Mouse (Mus musculus): ENCODE data around the gene Trp53tg5. TPM values are rescaled to one million over a fixed set of nuclear protein-coding genes. Genes with fewer than 3 reads are reported as not detected.

Trp53tg5 gene
- polyA plus RNA-seq, 1 experiment from 2014 or later = not detected

DNA sequence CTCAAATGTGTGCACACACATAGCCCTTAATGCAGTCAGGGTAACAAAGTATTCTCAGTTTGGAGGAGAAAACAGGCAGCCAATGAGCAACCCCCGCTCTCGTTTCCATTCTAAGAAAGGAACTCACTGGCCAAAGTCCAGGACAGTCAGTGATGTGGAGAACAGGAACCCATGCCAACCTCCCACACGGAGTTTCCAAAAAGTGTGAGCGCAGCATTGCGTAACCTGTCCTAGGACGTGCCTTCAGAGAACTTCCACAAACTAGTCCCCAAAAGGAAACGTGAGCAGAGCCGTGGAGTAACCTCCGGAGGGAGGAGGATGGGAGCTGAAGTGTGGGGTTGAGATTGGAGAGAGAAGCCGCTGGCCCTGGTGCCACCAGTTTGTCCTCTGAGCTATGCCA, 18.7 kb downstream of the Trp53tg5 start:
- ATAC-seq = no peak
- Histone ChIP-seq H3K4me1 (ENCODE audit: control insufficient read depth, insufficient read depth, low read depth, low read length) (peaks cover 3% of the 10 kb centered on the region; the same call in 1 of the 2 replicates), H3K9me3 (ENCODE audit: control insufficient read depth, low read length) (no peaks in the 10 kb centered on the region), H3K27me3 (replicated peaks; ENCODE audit: control insufficient read depth, insufficient read depth, low read length) (no peaks in the 10 kb centered on the region), H3K4me2 (ENCODE audit: low read length) (no peak overlapping the region), H3K4me3 (ENCODE audit: low read length) (no peak overlapping the region), H3K9ac (ENCODE audit: low read depth, low read length) (no peak overlapping the region), H3K27ac (ENCODE audit: low read depth, low read length) (no peak overlapping the region), H3K36me3 (ENCODE audit: control insufficient read depth, insufficient read depth, low read length) (no peaks in the 10 kb centered on the region)
- 79% methylated on average over 10 of the region's 10 CpGs for WGBS

- no peak overlapping the region for H3K4me3 ChIP-seq (ENCODE audit: low read length)
- no peak for ATAC-seq
- no peak overlapping the region for H3K27ac ChIP-seq (ENCODE audit: low read depth, low read length)
- no peaks in the 10 kb centered on the region for H3K27me3 ChIP-seq (replicated peaks; ENCODE audit: control insufficient read depth, insufficient read depth, low read length)
- H3K9ac ChIP-seq (ENCODE audit: low read depth, low read length) = no peak overlapping the region
- peaks cover 3% of the 10 kb centered on the region; the same call in 1 of the 2 replicates for H3K4me1 ChIP-seq (ENCODE audit: control insufficient read depth, insufficient read depth, low read depth, low read length)
- no peaks in the 10 kb centered on the region for H3K9me3 ChIP-seq (ENCODE audit: control insufficient read depth, low read length)
- H3K36me3 ChIP-seq (ENCODE audit: control insufficient read depth, insufficient read depth, low read length) = no peaks in the 10 kb centered on the region
- WGBS = 70% methylated on average over 7 of the region's 7 CpGs
- H3K4me2 ChIP-seq (ENCODE audit: low read length) = no peak overlapping the region
Observed at GRCm38 (mm10) chr2:164453887-164454500, 19.5 kb downstream of the Trp53tg5 start.

DNA sequence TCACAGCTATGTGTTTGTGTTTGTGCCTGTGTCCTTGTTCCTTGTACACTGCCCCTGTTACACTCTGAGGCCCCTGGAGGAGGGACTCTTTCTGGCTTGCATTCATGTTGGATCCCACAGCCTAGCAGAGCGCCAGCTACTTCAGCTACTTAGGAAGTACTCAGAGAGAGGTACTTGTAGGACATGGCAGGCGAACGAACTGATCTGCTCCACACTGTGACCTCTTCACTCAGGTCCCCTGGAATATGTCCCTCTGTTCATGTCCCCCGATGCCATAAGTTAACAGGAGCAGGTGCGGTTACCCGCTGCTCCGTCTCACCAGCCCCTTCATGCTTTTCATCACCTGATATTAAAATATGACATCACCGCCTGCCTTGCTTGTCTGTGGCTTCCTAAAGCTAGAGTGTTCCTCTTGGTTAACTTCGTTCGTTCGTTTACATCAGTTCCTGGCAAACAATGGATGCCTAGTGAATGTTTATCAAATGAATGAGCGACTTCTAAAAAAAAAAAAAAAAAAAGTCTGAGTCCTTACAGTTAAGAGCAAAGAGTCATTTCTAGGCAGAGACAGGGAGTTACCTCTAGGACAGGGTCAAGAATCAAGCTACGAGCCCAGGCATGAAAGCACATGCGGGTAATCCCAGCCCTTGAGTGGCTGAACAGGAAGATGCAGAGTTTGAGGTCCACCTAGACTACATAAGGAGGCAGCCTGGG, 20.3 kb downstream of the Trp53tg5 start:
- Histone ChIP-seq H3K4me2 (ENCODE audit: low read length) (no peak overlapping the region), H3K9ac (ENCODE audit: low read depth, low read length) (no peak overlapping the region), H3K9me3 (ENCODE audit: control insufficient read depth, low read length) (no peaks in the 10 kb centered on the region), H3K4me3 (ENCODE audit: low read length) (no peak overlapping the region), H3K27ac (ENCODE audit: low read depth, low read length) (no peak overlapping the region), H3K4me1 (ENCODE audit: control insufficient read depth, insufficient read depth, low read depth, low read length) (peaks cover 3% of the 10 kb centered on the region; the same call in 1 of the 2 replicates), H3K27me3 (replicated peaks; ENCODE audit: control insufficient read depth, insufficient read depth, low read length) (no peaks in the 10 kb centered on the region), H3K36me3 (ENCODE audit: control insufficient read depth, insufficient read depth, low read length) (no peaks in the 10 kb centered on the region)
- ATAC-seq = no peak
- 80% methylated on average over 14 of the region's 14 CpGs for WGBS

GRCm38 (mm10) chr2:164452000-164452676, 21.4 kb downstream of the Trp53tg5 start:
- Histone ChIP-seq H3K27me3 (replicated peaks; ENCODE audit: control insufficient read depth, insufficient read depth, low read length) (no peaks in the 10 kb centered on the region), H3K4me2 (ENCODE audit: low read length) (no peak overlapping the region), H3K9ac (ENCODE audit: low read depth, low read length) (no peak overlapping the region), H3K36me3 (ENCODE audit: control insufficient read depth, insufficient read depth, low read length) (no peaks in the 10 kb centered on the region), H3K9me3 (ENCODE audit: control insufficient read depth, low read length) (no peaks in the 10 kb centered on the region), H3K4me1 (ENCODE audit: control insufficient read depth, insufficient read depth, low read depth, low read length) (peaks cover 3% of the 10 kb centered on the region; the same call in 1 of the 2 replicates), H3K27ac (ENCODE audit: low read depth, low read length) (no peak overlapping the region), H3K4me3 (ENCODE audit: low read length) (no peak overlapping the region)
- no peak for ATAC-seq
- WGBS = 37% methylated on average over 13 of the region's 13 CpGs

GRCm38 (mm10) chr2:164449341-164450042, 24.0 kb downstream of the Trp53tg5 start:
- H3K4me3 ChIP-seq (ENCODE audit: low read length) = no peak overlapping the region
- no peak for ATAC-seq
- H3K4me1 ChIP-seq (ENCODE audit: control insufficient read depth, insufficient read depth, low read depth, low read length) = no peaks in the 10 kb centered on the region
- H3K4me2 ChIP-seq (ENCODE audit: low read length) = no peak overlapping the region
- 90% methylated on average over 14 of the region's 14 CpGs for WGBS
- no peaks in the 10 kb centered on the region for H3K9me3 ChIP-seq (ENCODE audit: control insufficient read depth, low read length)
- H3K27me3 ChIP-seq (replicated peaks; ENCODE audit: control insufficient read depth, insufficient read depth, low read length) = no peaks in the 10 kb centered on the region
- no peaks in the 10 kb centered on the region for H3K36me3 ChIP-seq (ENCODE audit: control insufficient read depth, insufficient read depth, low read length)
- no peak overlapping the region for H3K27ac ChIP-seq (ENCODE audit: low read depth, low read length)
- H3K9ac ChIP-seq (ENCODE audit: low read depth, low read length) = no peak overlapping the region

DNA sequence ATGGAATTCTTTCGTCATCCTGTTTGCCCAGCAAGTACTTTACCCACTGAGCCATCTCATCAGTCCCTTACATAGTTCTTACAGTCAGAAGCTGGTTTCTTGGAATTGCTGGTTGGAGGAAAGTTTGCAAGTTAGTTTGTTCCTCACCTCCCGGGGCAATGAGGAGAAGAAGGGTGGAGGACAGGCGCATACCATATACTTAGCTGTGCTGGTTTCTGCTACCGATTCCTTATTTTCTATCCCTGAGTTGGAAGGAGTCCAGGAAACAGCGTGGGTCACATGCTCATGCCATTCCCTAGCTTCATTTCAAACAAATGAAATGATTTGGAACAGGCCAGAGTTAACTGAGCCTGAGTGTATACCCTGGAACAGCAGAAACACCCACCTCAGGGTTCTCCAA, 24.6 kb downstream of the Trp53tg5 start:
- Histone ChIP-seq H3K9ac (ENCODE audit: low read depth, low read length) (no peak overlapping the region), H3K36me3 (ENCODE audit: control insufficient read depth, insufficient read depth, low read length) (no peaks in the 10 kb centered on the region), H3K27ac (ENCODE audit: low read depth, low read length) (no peak overlapping the region), H3K9me3 (ENCODE audit: control insufficient read depth, low read length) (no peaks in the 10 kb centered on the region), H3K27me3 (replicated peaks; ENCODE audit: control insufficient read depth, insufficient read depth, low read length) (no peaks in the 10 kb centered on the region), H3K4me2 (ENCODE audit: low read length) (no peak overlapping the region), H3K4me3 (ENCODE audit: low read length) (no peak overlapping the region), H3K4me1 (ENCODE audit: control insufficient read depth, insufficient read depth, low read depth, low read length) (no peaks in the 10 kb centered on the region)
- WGBS = 77% methylated on average over 5 of the region's 5 CpGs
- ATAC-seq = no peak

- no peak for ATAC-seq
- Histone ChIP-seq H3K4me1 (ENCODE audit: control insufficient read depth, insufficient read depth, low read depth, low read length) (peaks cover 6% of the 10 kb centered on the region; the same call in 1 of the 2 replicates), H3K9ac (ENCODE audit: low read depth, low read length) (no peak overlapping the region), H3K4me2 (ENCODE audit: low read length) (no peak overlapping the region), H3K9me3 (ENCODE audit: control insufficient read depth, low read length) (no peaks in the 10 kb centered on the region), H3K36me3 (ENCODE audit: control insufficient read depth, insufficient read depth, low read length) (no peaks in the 10 kb centered on the region), H3K27ac (ENCODE audit: low read depth, low read length) (no peak overlapping the region), H3K27me3 (replicated peaks; ENCODE audit: control insufficient read depth, insufficient read depth, low read length) (no peaks in the 10 kb centered on the region), H3K4me3 (ENCODE audit: low read length) (no peak overlapping the region)
- 94% methylated on average over 1 of the region's 1 CpGs for WGBS
Observed at GRCm38 (mm10) chr2:164448140-164448539, 25.4 kb downstream of the Trp53tg5 start.

GRCm38 (mm10) chr2:164446086-164446469, 27.4 kb downstream of the Trp53tg5 start:
- Histone ChIP-seq H3K36me3 (ENCODE audit: control insufficient read depth, insufficient read depth, low read length) (no peaks in the 10 kb centered on the region), H3K27me3 (replicated peaks; ENCODE audit: control insufficient read depth, insufficient read depth, low read length) (peaks cover 11% of the 10 kb centered on the region), H3K27ac (ENCODE audit: low read depth, low read length) (no peak overlapping the region), H3K4me2 (ENCODE audit: low read length) (no peak overlapping the region), H3K9me3 (ENCODE audit: control insufficient read depth, low read length) (no peaks in the 10 kb centered on the region), H3K4me1 (ENCODE audit: control insufficient read depth, insufficient read depth, low read depth, low read length) (peaks cover 21% of the 10 kb centered on the region), H3K4me3 (ENCODE audit: low read length) (no peak overlapping the region), H3K9ac (ENCODE audit: low read depth, low read length) (no peak overlapping the region)
- WGBS = 82% methylated on average over 3 of the region's 3 CpGs
- no peak for ATAC-seq

Measured in hindbrain, embryonic 16.5 days (tissue).